Mouse (Mus musculus) kidney, embryonic 15.5 days (tissue): ENCODE results near the gene Pcolce. TPM values are rescaled to one million over a fixed set of nuclear protein-coding genes. Genes with fewer than 3 reads are reported as not detected.

Source experiments
- ATAC-seq: fragments of 200-750 bp; cut with Nextera tagmentation; replicated peaks from 2 replicates; pipeline ENCODE4 v1.8.0; 2017; ENCODE audit warnings: moderate TSS enrichment; ENCODE audit not compliant: low FRiP score
- H3K27ac ChIP-seq: fragments of 300-500 bp; sonication (generic); 2 replicates; pipeline ENCODE4 v1.5.1; 2015; ENCODE audit warnings: mild to moderate bottlenecking, inconsistent platforms
- H3K27me3 ChIP-seq: fragments of 300-500 bp; sonication (generic); 2 replicates; pipeline ENCODE4 v1.6.1; 2015; ENCODE audit warnings: inconsistent platforms
- H3K36me3 ChIP-seq: fragments of 300-500 bp; sonication (generic); 2 replicates; pipeline ENCODE4 v1.6.1; 2015; ENCODE audit warnings: inconsistent platforms
- H3K4me1 ChIP-seq: fragments of 300-500 bp; sonication (generic); 2 replicates; pipeline ENCODE4 v1.6.1; 2015; ENCODE audit warnings: inconsistent platforms
- H3K4me2 ChIP-seq: fragments of 300-500 bp; sonication (generic); 2 replicates; pipeline ENCODE4 v1.6.1; 2015; ENCODE audit warnings: moderate library complexity, mild to moderate bottlenecking, inconsistent platforms
- H3K4me3 ChIP-seq: fragments of 300-500 bp; sonication (generic); replicated peaks from 2 replicates; pipeline ENCODE4 v1.5.1; 2015; ENCODE audit warnings: mild to moderate bottlenecking, inconsistent platforms
- H3K9ac ChIP-seq: fragments of 300-500 bp; sonication (generic); 2 replicates; pipeline ENCODE4 v1.6.1; 2015; ENCODE audit warnings: mild to moderate bottlenecking, inconsistent platforms
- H3K9me3 ChIP-seq: fragments of 300-500 bp; sonication (generic); replicated peaks from 2 replicates; pipeline ENCODE4 v1.6.1; 2016; ENCODE audit warnings: inconsistent platforms
- WGBS: fragments of 180-500 bp; shearing (Covaris S2); methylation state at CpG from one replicate; pipeline ENCODE4 v1.1.7; 2015; ENCODE audit warnings: mixed read lengths; 5-methylcytosine and 5-hydroxymethylcytosine counted together
- polyA plus RNA-seq: library from polyadenylated mRNA; unstranded; fragments of >200 nt; fragmentation: Nextera tagmentation; extraction: Ambion mirVana; gene quantifications from 2 replicates; pipeline ENCODE4 v1.2.1, GENCODE M21; 2015

Gene Pcolce
- polyA plus RNA-seq, 1 experiment from 2014 or later: 139 TPM

- no peaks in the 10 kb centered on the region for H3K4me1 ChIP-seq
- 69% methylated on average over 6 of the region's 6 CpGs for WGBS
- H3K9me3 ChIP-seq: no peaks in the 10 kb centered on the region
- no peak overlapping the region for H3K4me2 ChIP-seq
- H3K27me3 ChIP-seq: no peaks in the 10 kb centered on the region
- no peak overlapping the region for H3K9ac ChIP-seq
- no peaks in the 10 kb centered on the region for H3K36me3 ChIP-seq
- ATAC-seq: no peak
- no peak overlapping the region for H3K27ac ChIP-seq
- H3K4me3 ChIP-seq: no peak overlapping the region
Measured at GRCm38 (mm10) chr5:137561556-137561955, 52.0 kb downstream of the Pcolce start.

Other genes with a start within 250 kb of the Pcolce start
- gene Zan, start 136.7 kb downstream of the Pcolce start, polyA plus RNA-seq: 0.06 and 0.09 TPM in 2 replicates
- gene Pop7, start 111.3 kb downstream of the Pcolce start, polyA plus RNA-seq: 55.9 and 57.7 TPM in 2 replicates
- 13.2 and 14.7 TPM in 2 replicates for gene Gigyf1, start 95.2 kb downstream of the Pcolce start, polyA plus RNA-seq
- gene Epo, start 80.5 kb downstream of the Pcolce start, polyA plus RNA-seq: 0.45 TPM in 1 of 2 replicates, not detected in the other
- gene Gnb2, start 80.3 kb downstream of the Pcolce start, polyA plus RNA-seq: 337 and 348 TPM in 2 replicates
- 0.40 and 1.8 TPM in 2 replicates for gene Actl6b, start 60.3 kb downstream of the Pcolce start, polyA plus RNA-seq
- 0.42 and 0.99 TPM in 2 replicates for gene Tfr2, start 43.9 kb downstream of the Pcolce start, polyA plus RNA-seq
- 26.6 and 30.2 TPM in 2 replicates for gene Mospd3, start 12.7 kb downstream of the Pcolce start, polyA plus RNA-seq
- 0.16 and 0.17 TPM in 2 replicates for gene Fbxo24, start 15.2 kb upstream of the Pcolce start, polyA plus RNA-seq
- 47.4 and 50.6 TPM in 2 replicates for gene Lrch4, start 15.3 kb upstream of the Pcolce start, polyA plus RNA-seq
- 10.4 and 13.1 TPM in 2 replicates for gene Gm20605, start 15.4 kb upstream of the Pcolce start, polyA plus RNA-seq
- gene Sap25, start 27.6 kb upstream of the Pcolce start, polyA plus RNA-seq: 8.2 and 10.5 TPM in 2 replicates
- gene Irs3, start 31.9 kb upstream of the Pcolce start, polyA plus RNA-seq: 0.80 and 0.82 TPM in 2 replicates
- gene Agfg2, start 70.9 kb upstream of the Pcolce start, polyA plus RNA-seq: 18.9 and 23.1 TPM in 2 replicates
- gene Nyap1, start 127.8 kb upstream of the Pcolce start, polyA plus RNA-seq: 1.8 and 2.1 TPM in 2 replicates
- gene Tsc22d4, start 131.9 kb upstream of the Pcolce start, polyA plus RNA-seq: 111 and 126 TPM in 2 replicates
- 25.9 and 33.2 TPM in 2 replicates for gene Ppp1r35, start 165.1 kb upstream of the Pcolce start, polyA plus RNA-seq
- gene Mepce, start 173.9 kb upstream of the Pcolce start, polyA plus RNA-seq: 9.2 and 10.4 TPM in 2 replicates
- 26.6 and 31.8 TPM in 2 replicates for gene Zcwpw1, start 174.0 kb upstream of the Pcolce start, polyA plus RNA-seq
- 1.3 and 2.4 TPM in 2 replicates for gene Pilra, start 222.5 kb upstream of the Pcolce start, polyA plus RNA-seq
- gene Pilrb1, start 244.3 kb upstream of the Pcolce start, polyA plus RNA-seq: 0.33 and 0.66 TPM in 2 replicates